Mouse (Mus musculus): ENCODE data around the gene Tekt5. TPM values are rescaled to one million over a fixed set of nuclear protein-coding genes. Genes with fewer than 3 reads are reported as not detected.

The Tekt5 gene
- polyA plus RNA-seq, 1 experiment = 21.8 TPM

DNA sequence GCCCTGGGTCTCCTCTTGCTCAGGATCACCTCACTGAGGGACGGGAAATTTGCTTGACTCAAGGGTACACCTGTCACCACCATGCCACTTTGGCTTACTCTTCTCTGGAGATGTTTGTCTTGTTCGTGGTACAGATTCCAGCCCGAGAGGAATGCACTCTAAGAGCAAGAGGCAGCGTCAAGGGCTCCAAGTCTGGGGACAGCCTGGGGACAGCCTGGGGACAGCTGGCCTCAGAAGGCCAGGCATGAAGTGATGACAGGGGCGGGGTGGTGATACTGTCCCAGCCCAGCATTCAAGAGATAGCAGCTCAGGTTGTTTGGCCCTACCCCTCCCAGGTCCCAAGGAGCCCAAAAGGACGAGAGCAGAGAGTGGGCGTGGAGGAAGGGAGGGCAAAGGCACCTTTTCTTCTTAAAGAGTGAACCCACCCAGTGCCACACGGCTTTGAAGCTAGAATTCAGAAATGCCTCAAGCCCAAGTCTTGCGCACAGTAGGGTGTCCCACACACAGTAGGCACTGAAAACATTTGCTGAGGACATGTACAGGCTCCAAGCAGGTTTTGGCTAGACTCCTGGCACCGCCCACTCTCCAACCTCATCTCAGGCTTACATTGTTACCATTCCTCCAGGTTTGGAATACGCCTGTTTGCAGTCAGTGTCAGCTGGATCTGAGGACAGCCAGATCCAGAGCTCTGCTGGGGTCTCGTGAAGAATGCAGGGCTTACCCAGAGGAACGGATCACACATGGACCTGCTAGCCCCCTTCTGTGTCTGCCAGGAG lies 57.7 kb downstream of the Tekt5 start:
- H3K4me2 ChIP-seq (ENCODE audit: low read depth) = peak overlapping the region; percentile 36
- no peaks in the 10 kb centered on the region for H3K27me3 ChIP-seq (ENCODE audit: control insufficient read depth, insufficient read depth, insufficient read length)
- no peaks in the 10 kb centered on the region for H3K36me3 ChIP-seq (ENCODE audit: control insufficient read depth, insufficient read depth)
- H3K79me2 ChIP-seq (ENCODE audit: control insufficient read depth, insufficient read depth) = no peaks in the 10 kb centered on the region
- peak; percentile 83 for TF ChIP-seq TCF12 (IDR thresholded peaks at IDR 0.05; ENCODE audit: insufficient read depth, poor library complexity, severe bottlenecking)
- peak; percentile 92 for TF ChIP-seq TCF3 (IDR thresholded peaks at IDR 0.05; ENCODE audit: insufficient read length, low read depth)
- TF ChIP-seq POLR2A (IDR thresholded peaks at IDR 0.05; ENCODE audit: insufficient read length, low read depth) = no peak
- TF ChIP-seq CEBPB (IDR thresholded peaks at IDR 0.05; ENCODE audit: insufficient read depth, poor library complexity, severe bottlenecking) = no peak
- peak; percentile 17 to 80 (median 43) for TF ChIP-seq MYOD1 (IDR thresholded peaks at IDR 0.05; ENCODE audit: control insufficient read depth in 1 of 3, insufficient read length in 2 of 3, low read depth in 2 of 3)
- peak; percentile 77 to 95 (median 85) for TF ChIP-seq MYOG (IDR thresholded peaks at IDR 0.05; ENCODE audit: control insufficient read depth in 1 of 3, insufficient read depth in 1 of 3, insufficient read length in 2 of 3, low read depth in 2 of 3)
- no peak overlapping the region for H3ac ChIP-seq (ENCODE audit: control insufficient read depth, insufficient read length)
- H3K4me3 ChIP-seq = no peak overlapping the region

DNA sequence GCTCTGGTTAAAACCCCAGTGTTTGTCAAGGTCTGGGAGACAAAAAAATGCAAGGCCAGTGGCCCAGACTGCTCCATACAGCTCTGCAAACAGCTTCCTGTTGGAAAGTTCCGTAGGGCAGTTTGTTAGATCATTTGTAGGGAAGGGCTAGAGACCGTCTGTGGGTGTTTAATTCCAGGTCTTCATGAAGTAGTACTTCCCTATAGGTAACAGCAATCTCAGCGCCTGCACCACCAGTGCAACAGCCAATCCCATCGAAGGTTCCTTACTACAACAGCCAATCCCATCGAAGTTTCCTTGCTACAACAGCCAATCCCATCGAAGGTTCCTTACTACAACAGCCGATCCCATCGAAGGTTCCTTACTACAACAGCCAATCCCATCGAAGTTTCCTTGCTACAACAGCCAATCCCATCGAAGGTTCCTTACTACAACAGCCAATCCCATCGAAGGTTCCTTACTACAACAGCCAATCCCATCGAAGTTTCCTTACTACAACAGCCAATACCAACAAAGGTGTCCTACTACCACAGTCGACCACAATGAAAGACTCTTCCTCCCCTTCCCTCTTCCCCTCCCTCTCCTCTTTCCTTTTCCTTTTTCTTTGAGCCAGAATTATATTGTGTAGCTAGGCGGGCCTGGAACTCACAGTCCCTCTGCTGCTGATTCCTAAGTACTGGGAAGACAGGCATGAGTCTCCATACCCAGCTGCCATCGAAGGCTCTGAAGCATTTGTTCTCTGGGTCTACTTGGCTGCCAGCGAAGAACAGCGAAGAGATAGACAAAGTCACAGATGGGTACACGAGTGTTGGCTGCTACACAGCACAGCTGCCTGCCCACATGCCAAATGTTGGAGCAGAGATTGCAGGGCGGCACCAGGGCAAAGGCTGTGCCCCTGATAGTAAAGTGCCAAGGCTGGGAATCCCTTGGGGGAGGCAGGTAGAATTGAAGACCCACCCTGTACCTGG lies 58.6 kb downstream of the Tekt5 start:
- no peak overlapping the region for H3ac ChIP-seq (ENCODE audit: control insufficient read depth, insufficient read length)

DNA sequence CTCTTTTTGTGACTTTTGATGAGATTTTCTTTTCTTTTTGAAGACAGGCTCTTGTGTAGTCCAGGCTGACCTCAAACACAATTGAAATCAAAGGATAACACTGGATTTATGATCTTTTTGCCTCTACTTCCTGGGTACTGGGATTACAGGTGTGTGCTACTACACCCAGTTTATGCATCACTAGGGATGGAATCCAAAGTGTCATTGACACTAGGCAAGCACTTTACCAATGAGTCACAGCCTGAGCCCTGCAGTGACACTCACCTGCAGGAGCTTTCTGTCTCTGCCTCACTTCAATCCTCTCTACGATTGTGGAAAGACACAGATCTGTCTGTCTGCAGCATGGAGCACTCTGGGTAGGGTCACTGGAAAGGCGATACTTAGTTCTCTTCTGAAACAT lies 59.3 kb downstream of the Tekt5 start:
- Histone ChIP-seq H3K79me2 (ENCODE audit: control insufficient read depth, insufficient read depth) (no peaks in the 10 kb centered on the region), H3K4me3 (no peak overlapping the region), H3K4me2 (ENCODE audit: low read depth) (peak overlapping the region; percentile 44), H3K27me3 (ENCODE audit: control insufficient read depth, insufficient read depth, insufficient read length) (no peaks in the 10 kb centered on the region), H3K36me3 (ENCODE audit: control insufficient read depth, insufficient read depth) (no peaks in the 10 kb centered on the region), H3ac (ENCODE audit: control insufficient read depth, insufficient read length) (no peak overlapping the region)
- TF ChIP-seq POLR2A (IDR thresholded peaks at IDR 0.05; ENCODE audit: insufficient read length, low read depth) (no peak), SRF (IDR thresholded peaks at IDR 0.05; ENCODE audit: control insufficient read depth, insufficient read length, low read depth) (no peak), TCF12 (IDR thresholded peaks at IDR 0.05; ENCODE audit: insufficient read depth, poor library complexity, severe bottlenecking) (no peak), MYOG (IDR thresholded peaks at IDR 0.05; ENCODE audit: control insufficient read depth in 1 of 3, insufficient read depth in 1 of 3, insufficient read length in 2 of 3, low read depth in 2 of 3) (no peak), USF1 (IDR thresholded peaks at IDR 0.05; ENCODE audit: low read depth) (no peak), REST (IDR thresholded peaks at IDR 0.05; ENCODE audit: insufficient read depth, insufficient read length) (no peak), MYOD1 (IDR thresholded peaks at IDR 0.05; ENCODE audit: control insufficient read depth in 1 of 3, insufficient read length in 2 of 3, low read depth in 2 of 3) (no peak), POLR2AphosphoS2 (IDR thresholded peaks at IDR 0.05; ENCODE audit: insufficient read length, low read depth) (no peak), MAX (IDR thresholded peaks at IDR 0.05; ENCODE audit: low read depth) (no peak), CEBPB (IDR thresholded peaks at IDR 0.05; ENCODE audit: insufficient read depth, poor library complexity, severe bottlenecking) (no peak), E2F4 (IDR thresholded peaks at IDR 0.05; ENCODE audit: insufficient read depth) (no peak), TCF3 (IDR thresholded peaks at IDR 0.05; ENCODE audit: insufficient read length, low read depth) (no peak)

More for the DNA sequence above, 58.6 kb downstream of the Tekt5 start:
- H3K79me2 ChIP-seq (ENCODE audit: control insufficient read depth, insufficient read depth) = no peaks in the 10 kb centered on the region
- peak overlapping the region; percentile 44 for H3K4me2 ChIP-seq (ENCODE audit: low read depth)
- H3K4me3 ChIP-seq = no peak overlapping the region
- H3K36me3 ChIP-seq (ENCODE audit: control insufficient read depth, insufficient read depth) = no peaks in the 10 kb centered on the region
- H3K27me3 ChIP-seq (ENCODE audit: control insufficient read depth, insufficient read depth, insufficient read length) = no peaks in the 10 kb centered on the region
- peak in 2 of 3 experiments; percentile 90 to 96 for TF ChIP-seq MYOD1 (IDR thresholded peaks at IDR 0.05; ENCODE audit: control insufficient read depth in 1 of 3, insufficient read length in 2 of 3, low read depth in 2 of 3)
- no peak for TF ChIP-seq USF1 (IDR thresholded peaks at IDR 0.05; ENCODE audit: low read depth)
- no peak for TF ChIP-seq MAX (IDR thresholded peaks at IDR 0.05; ENCODE audit: low read depth)
- peak; percentile 93 for TF ChIP-seq TCF3 (IDR thresholded peaks at IDR 0.05; ENCODE audit: insufficient read length, low read depth)
- TF ChIP-seq MYOG (IDR thresholded peaks at IDR 0.05; ENCODE audit: control insufficient read depth in 1 of 3, insufficient read depth in 1 of 3, insufficient read length in 2 of 3, low read depth in 2 of 3) = peak; percentile 97 to 98 (median 98)
- TF ChIP-seq REST (IDR thresholded peaks at IDR 0.05; ENCODE audit: insufficient read depth, insufficient read length) = no peak
- peak; percentile 81 for TF ChIP-seq TCF12 (IDR thresholded peaks at IDR 0.05; ENCODE audit: insufficient read depth, poor library complexity, severe bottlenecking)
- TF ChIP-seq POLR2AphosphoS2 (IDR thresholded peaks at IDR 0.05; ENCODE audit: insufficient read length, low read depth) = no peak
- no peak for TF ChIP-seq CEBPB (IDR thresholded peaks at IDR 0.05; ENCODE audit: insufficient read depth, poor library complexity, severe bottlenecking)
- no peak for TF ChIP-seq POLR2A (IDR thresholded peaks at IDR 0.05; ENCODE audit: insufficient read length, low read depth)

DNA sequence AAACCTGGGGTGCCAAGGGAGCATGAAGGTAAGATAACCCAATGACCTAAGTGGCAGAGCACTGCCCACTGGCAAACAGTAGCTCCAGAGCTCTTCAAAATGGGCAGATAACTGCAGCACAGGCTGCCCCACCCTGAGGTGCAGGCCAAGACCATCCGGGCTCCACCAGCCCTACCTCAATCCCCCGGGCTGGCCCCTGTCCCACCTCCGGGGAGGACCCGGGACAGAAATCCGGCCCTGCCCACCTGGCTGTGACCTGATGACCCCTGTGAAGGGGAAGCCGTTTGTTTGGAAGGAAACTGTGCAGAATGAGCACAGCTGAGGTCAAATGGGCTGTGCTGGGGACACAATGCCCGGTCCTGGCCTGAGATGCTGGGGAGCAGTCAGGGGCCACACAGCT lies 62.6 kb downstream of the Tekt5 start:
- TF ChIP-seq TCF3 (IDR thresholded peaks at IDR 0.05; ENCODE audit: insufficient read length, low read depth) = no peak
- no peak for TF ChIP-seq POLR2AphosphoS2 (IDR thresholded peaks at IDR 0.05; ENCODE audit: insufficient read length, low read depth)
- no peak for TF ChIP-seq REST (IDR thresholded peaks at IDR 0.05; ENCODE audit: insufficient read depth, insufficient read length)
- Histone ChIP-seq H3K4me2 (ENCODE audit: low read depth) (no peak overlapping the region), H3K27me3 (ENCODE audit: control insufficient read depth, insufficient read depth, insufficient read length) (no peaks in the 10 kb centered on the region), H3ac (ENCODE audit: control insufficient read depth, insufficient read length) (no peak overlapping the region), H3K4me3 (no peak overlapping the region), H3K36me3 (ENCODE audit: control insufficient read depth, insufficient read depth) (no peaks in the 10 kb centered on the region), H3K79me2 (ENCODE audit: control insufficient read depth, insufficient read depth) (no peaks in the 10 kb centered on the region)
